Mouse (Mus musculus) retina, postnatal 1 day (tissue): ENCODE measurements around the gene Igfbp4.

Experiments
- DNase-seq: peaks from one replicate; pipeline ENCODE4 v3.0.0-alpha.2; 2012

Gene Igfbp4

GRCm38 (mm10) chr11:99041051-99041729 lies at the start of gene Igfbp4:
TSS of gene Igfbp4 (plus strand) at chr11:99041244.
- DNase-seq, result peak; percentile 90

GRCm38 (mm10) chr11:98995987-98996386 lies 45.1 kb upstream of the Igfbp4 start:
- no peak for DNase-seq

GRCm38 (mm10) chr11:98997659-98998058 lies 43.4 kb upstream of the Igfbp4 start:
- no peak for DNase-seq

GRCm38 (mm10) chr11:98998776-98999175 lies 42.3 kb upstream of the Igfbp4 start:
- DNase-seq, result peak; percentile 24

GRCm38 (mm10) chr11:98999243-98999642 lies 41.8 kb upstream of the Igfbp4 start:
- DNase-seq, result no peak

- DNase-seq, result no peak
Measured at GRCm38 (mm10) chr11:99006788-99007187, 34.3 kb upstream of the Igfbp4 start.

GRCm38 (mm10) chr11:99010124-99010523 lies 30.9 kb upstream of the Igfbp4 start:
- no peak for DNase-seq

- no peak for DNase-seq
Measured at GRCm38 (mm10) chr11:99010706-99011105, 30.3 kb upstream of the Igfbp4 start.

- no peak for DNase-seq
Measured at GRCm38 (mm10) chr11:99013856-99014255, 27.2 kb upstream of the Igfbp4 start.

- DNase-seq, result no peak
Measured at GRCm38 (mm10) chr11:99019844-99020243, 21.2 kb upstream of the Igfbp4 start.

- no peak for DNase-seq
Measured at GRCm38 (mm10) chr11:99022384-99022933, 18.6 kb upstream of the Igfbp4 start.

GRCm38 (mm10) chr11:99023094-99023493 lies 17.9 kb upstream of the Igfbp4 start:
- no peak for DNase-seq

GRCm38 (mm10) chr11:99023500-99024467 lies 17.3 kb upstream of the Igfbp4 start, which contains the start of gene Top2a:
TSS of gene Top2a (minus strand) at chr11:99024189.
- peak; percentile 99 for DNase-seq

- DNase-seq, result no peak
Measured at GRCm38 (mm10) chr11:99024468-99025134, 16.4 kb upstream of the Igfbp4 start.

- no peak for DNase-seq
Measured at GRCm38 (mm10) chr11:99025878-99026277, 15.2 kb upstream of the Igfbp4 start.

GRCm38 (mm10) chr11:99026899-99027440 lies 14.1 kb upstream of the Igfbp4 start:
- DNase-seq, result no peak

GRCm38 (mm10) chr11:99035350-99035749 lies 5.7 kb upstream of the Igfbp4 start:
- peak; percentile 43 for DNase-seq

GRCm38 (mm10) chr11:99036254-99036653 lies 4.8 kb upstream of the Igfbp4 start:
- DNase-seq, result no peak

GRCm38 (mm10) chr11:99039782-99040181 lies 1.3 kb upstream of the Igfbp4 start:
- DNase-seq, result peak; percentile 95

- peak; percentile 85 for DNase-seq
Measured at GRCm38 (mm10) chr11:99040346-99040974, 584 bp upstream of the Igfbp4 start.

- DNase-seq, result no peak
Measured at GRCm38 (mm10) chr11:99041841-99042780, 1.1 kb downstream of the Igfbp4 start.
